Mouse (Mus musculus) intestine, postnatal 0 days (tissue): Measurements from ENCODE around the gene Cish. TPM values are rescaled to one million over a fixed set of nuclear protein-coding genes. Genes with fewer than 3 reads are reported as not detected.

ENCODE experiments used
- ATAC-seq: fragments of 200-750 bp; cut with Nextera tagmentation; 2 replicates; pipeline ENCODE4 v1.8.0; 2017; ENCODE audit warnings: mild to moderate bottlenecking, moderate TSS enrichment, moderate library complexity
- H3K27ac ChIP-seq: fragments of 300-500 bp; sonication (generic); 2 replicates; pipeline ENCODE4 v1.5.1; 2014; ENCODE audit warnings: mild to moderate bottlenecking, low read depth, low read length, moderate library complexity
- H3K27me3 ChIP-seq: fragments of 300-500 bp; sonication (generic); replicated peaks from 2 replicates; pipeline ENCODE4 v1.6.1; 2014; ENCODE audit warnings: low read length, mixed read lengths; ENCODE audit not compliant: control insufficient read depth, insufficient read depth
- H3K36me3 ChIP-seq: fragments of 300-500 bp; sonication (generic); 2 replicates; pipeline ENCODE4 v1.6.1; 2014; ENCODE audit warnings: mild to moderate bottlenecking, moderate library complexity; ENCODE audit not compliant: control insufficient read depth, insufficient read depth
- H3K4me1 ChIP-seq: fragments of 300-500 bp; sonication (generic); replicated peaks from 2 replicates; pipeline ENCODE4 v1.6.1; 2014; ENCODE audit warnings: antibody characterized with exemption, low read length, mixed read lengths; ENCODE audit not compliant: control insufficient read depth, insufficient read depth
- H3K4me2 ChIP-seq: fragments of 300-500 bp; sonication (generic); replicated peaks from 2 replicates; pipeline ENCODE4 v1.6.1; 2014; ENCODE audit warnings: low read depth, mild to moderate bottlenecking, moderate library complexity
- H3K4me3 ChIP-seq: fragments of 300-500 bp; sonication (generic); 2 replicates; pipeline ENCODE4 v1.5.1; 2014; ENCODE audit warnings: low read depth, low read length
- H3K9ac ChIP-seq: fragments of 300-500 bp; sonication (generic); 2 replicates; pipeline ENCODE4 v1.6.1; 2014; ENCODE audit warnings: mild to moderate bottlenecking, low read depth, low read length
- H3K9me3 ChIP-seq: fragments of 300-500 bp; sonication (generic); 2 replicates; pipeline ENCODE4 v1.6.1; 2016; ENCODE audit warnings: mixed run types; ENCODE audit not compliant: control insufficient read depth
- CTCF ChIP-seq: sonication (generic); IDR thresholded peaks from 2 replicates; pipeline ENCODE4 v1.5.1; 2016; ENCODE audit warnings: low read depth, mild to moderate bottlenecking, control low read depth, antibody characterized with exemption, moderate library complexity
- WGBS: fragments of 180-500 bp; shearing (Covaris S2); extraction: QIAGEN DNeasy Blood & Tissue Kit; methylation state at CpG from one replicate; pipeline ENCODE4 v1.1.7; 2014; 5-methylcytosine and 5-hydroxymethylcytosine counted together
- polyA plus RNA-seq: library from polyadenylated mRNA; unstranded; fragments of >200 nt; fragmentation: Nextera tagmentation; extraction: Ambion mirVana; gene quantifications from 2 replicates; pipeline ENCODE4 v1.2.1, GENCODE M21; 2015

Gene Cish
- polyA plus RNA-seq, 1 experiment from 2014 or later: 12.1 TPM

DNA sequence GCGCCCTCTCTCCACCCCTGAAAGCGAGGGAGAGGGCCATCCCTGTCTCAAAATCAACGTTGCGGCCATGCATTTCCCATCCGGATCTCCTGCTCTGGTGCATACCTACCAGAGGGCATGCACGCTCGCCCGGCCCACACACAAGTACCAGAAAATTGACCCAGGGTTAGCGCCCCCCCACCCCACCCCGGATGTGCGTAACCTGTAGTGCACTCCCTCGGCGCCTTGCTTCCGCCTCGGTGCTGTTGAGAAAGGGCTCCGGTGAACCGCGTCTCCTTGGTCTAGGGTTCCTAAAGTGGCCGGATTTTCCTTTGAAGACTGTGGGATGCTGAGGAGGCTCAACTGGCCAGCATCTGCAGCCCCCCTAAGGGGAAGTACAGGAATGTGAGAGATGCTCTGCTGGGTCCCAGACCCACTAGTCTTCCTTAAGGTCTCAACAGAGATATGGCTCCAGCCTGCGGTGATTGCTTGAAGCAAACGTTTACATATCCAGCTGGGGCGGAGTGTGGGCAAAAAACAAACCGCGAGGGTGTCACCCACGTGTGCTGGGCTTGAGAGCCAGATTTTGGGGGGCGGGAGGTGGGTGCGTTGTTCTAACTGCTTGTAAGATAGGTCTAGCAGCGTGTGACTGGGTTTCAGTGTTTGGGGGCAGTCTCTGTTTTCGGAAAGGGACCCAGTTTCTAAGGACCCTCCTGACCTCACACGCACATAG is 42.5 kb downstream of the Cish start, which contains the start of gene Hemk1:
Hemk1 (minus strand) TSS at position 179 of the 712 bp plus-strand sequence.
- Histone ChIP-seq H3K27ac (no peak within 1 kb of the TSS), H3K4me1 (peaks cover 3% of the 10 kb centered on the region; the same call in 1 of the 2 replicates), H3K9me3 (no peaks in the 10 kb centered on the region), H3K27me3 (no peaks in the 10 kb centered on the region; the same call in 1 of the 2 replicates), H3K9ac (peak within 1 kb of the TSS; percentile 55), H3K36me3 (0 out of 2 replicates have a peak, but pooled peaks cover 10% of the 10 kb centered on the region), H3K4me3 (peak within 1 kb of the TSS; percentile 50), H3K4me2 (peak within 1 kb of the TSS; percentile 81)
- peak; percentile 83 for ATAC-seq
- WGBS: 4% methylated on average over 30 of the region's 30 CpGs
- no peak; the same call in 1 of the 2 replicates for TF ChIP-seq CTCF

DNA sequence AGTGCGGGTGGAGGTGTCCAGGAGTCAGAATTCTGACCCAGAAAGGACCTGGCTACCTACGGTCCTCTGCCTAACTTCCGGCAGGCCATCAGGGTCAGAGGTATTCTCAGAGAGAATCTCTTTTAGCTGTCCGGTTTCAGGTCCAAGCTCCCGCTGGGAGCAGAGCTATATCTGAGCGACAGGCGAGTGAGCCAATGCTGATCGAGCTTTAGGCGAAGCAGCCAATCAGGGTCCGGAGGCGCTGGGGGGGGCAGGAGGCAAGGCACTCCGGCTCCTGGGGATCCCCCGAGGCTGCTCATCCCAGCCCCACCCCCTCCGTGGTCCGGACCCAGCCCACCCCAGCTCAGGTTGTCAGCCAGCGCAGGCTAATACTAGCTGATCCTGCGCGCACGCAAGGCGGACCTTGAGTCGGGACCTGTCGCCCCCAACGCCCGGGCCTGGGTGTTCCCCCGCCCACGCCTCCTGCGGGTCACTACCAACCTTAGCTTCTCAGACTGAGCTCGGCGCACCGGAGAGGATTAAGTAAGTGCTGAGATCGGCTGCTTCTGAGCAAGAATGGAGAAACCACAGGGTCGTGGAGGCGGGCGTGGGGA is 44.5 kb downstream of the Cish start, which contains the start of gene 6430571L13Rik:
6430571L13Rik (plus strand) TSS at position 336 of the 593 bp plus-strand sequence.
- peak; percentile 19; the same call in 1 of the 2 replicates for TF ChIP-seq CTCF
- ATAC-seq: peak; percentile 83
- Histone ChIP-seq H3K9ac (peak within 1 kb of the TSS; percentile 47), H3K36me3 (no peaks in the 10 kb centered on the region), H3K27me3 (peaks cover 3% of the 10 kb centered on the region; the same call in 1 of the 2 replicates), H3K4me2 (peak within 1 kb of the TSS; percentile 91), H3K27ac (no peak within 1 kb of the TSS), H3K4me1 (peaks cover 3% of the 10 kb centered on the region; the same call in 1 of the 2 replicates), H3K4me3 (peak within 1 kb of the TSS; percentile 53), H3K9me3 (no peaks in the 10 kb centered on the region)
- under 1% methylated on average over 34 of the region's 34 CpGs for WGBS

DNA sequence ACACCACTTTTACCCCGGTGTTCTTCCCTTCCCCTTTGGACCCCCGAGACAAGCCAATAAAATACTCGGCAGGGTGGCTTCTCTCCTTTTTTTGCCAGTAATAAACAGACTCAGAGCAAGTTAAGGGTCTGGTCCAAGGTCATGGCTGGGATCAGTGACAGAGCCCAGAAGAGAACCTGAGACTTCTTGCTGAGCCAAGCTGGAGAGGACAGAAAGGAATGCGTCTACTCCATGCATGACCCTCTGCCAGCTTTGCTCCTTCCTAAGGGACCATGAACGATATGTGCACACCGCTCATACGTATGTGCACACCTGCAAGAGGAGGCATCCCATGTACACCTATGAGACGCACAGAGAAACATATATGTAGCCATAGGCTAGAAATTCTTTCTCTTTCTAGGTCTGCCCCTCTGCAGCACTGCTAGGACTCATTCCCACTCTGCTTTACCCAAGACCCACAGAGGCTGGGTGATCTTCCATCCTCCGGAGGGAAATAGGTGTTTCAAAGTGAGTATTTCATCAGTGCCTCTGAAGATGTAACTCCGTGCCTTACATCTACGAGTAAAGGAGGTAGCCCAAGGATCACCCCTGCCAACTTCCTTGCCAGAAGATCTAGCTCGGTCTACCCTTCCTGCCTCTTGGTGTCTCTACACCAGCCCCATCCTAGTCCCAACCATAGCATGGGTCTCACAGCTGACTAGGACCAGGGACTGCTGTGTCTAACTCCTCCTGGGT is 45.3 kb downstream of the Cish start:
- Histone ChIP-seq H3K36me3 (no peaks in the 10 kb centered on the region), H3K9me3 (no peaks in the 10 kb centered on the region), H3K27ac (no peak overlapping the region), H3K27me3 (peaks cover 3% of the 10 kb centered on the region; the same call in 1 of the 2 replicates), H3K4me3 (peak overlapping the region; percentile 53), H3K4me2 (peak overlapping the region; percentile 91), H3K4me1 (peaks cover 3% of the 10 kb centered on the region; the same call in 1 of the 2 replicates), H3K9ac (peak overlapping the region; percentile 47)
- no peak for ATAC-seq
- WGBS: 49% methylated on average over 12 of the region's 12 CpGs
- TF ChIP-seq CTCF: no peak

DNA sequence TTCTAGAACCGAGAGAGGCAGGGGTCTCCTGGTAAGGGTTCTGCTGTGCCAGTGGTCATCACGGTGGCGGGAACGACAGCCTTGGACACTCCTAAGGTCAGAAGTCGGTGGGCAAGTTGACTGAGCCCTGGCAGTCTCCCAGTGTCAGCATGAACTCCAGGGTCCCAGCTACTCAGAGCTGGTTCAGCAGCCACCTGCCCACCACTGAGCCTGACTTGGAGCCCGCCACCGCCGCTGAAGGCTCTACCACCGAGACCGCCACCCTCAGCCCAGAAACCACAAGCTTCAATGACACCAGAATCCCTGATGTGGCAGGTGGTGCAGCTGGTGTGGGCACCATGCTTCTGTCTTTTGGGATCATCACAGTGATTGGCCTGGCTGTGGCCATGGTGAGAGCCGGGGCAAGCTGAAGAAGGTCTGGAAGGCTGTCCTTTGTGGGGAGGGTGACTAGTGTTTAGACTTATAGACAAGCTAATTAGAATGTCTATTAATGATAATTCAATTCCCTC is 46.4 kb downstream of the Cish start:
- no peak for TF ChIP-seq CTCF
- H3K27me3 ChIP-seq: peaks cover 3% of the 10 kb centered on the region; the same call in 1 of the 2 replicates
- H3K36me3 ChIP-seq: no peaks in the 10 kb centered on the region
- H3K4me2 ChIP-seq: no peak overlapping the region
- no peaks in the 10 kb centered on the region for H3K9me3 ChIP-seq
- H3K4me3 ChIP-seq: no peak overlapping the region
- H3K9ac ChIP-seq: no peak overlapping the region
- ATAC-seq: no peak
- no peak overlapping the region for H3K27ac ChIP-seq
- WGBS: 94% methylated on average over 11 of the region's 11 CpGs
- H3K4me1 ChIP-seq: peaks cover 3% of the 10 kb centered on the region; the same call in 1 of the 2 replicates

DNA sequence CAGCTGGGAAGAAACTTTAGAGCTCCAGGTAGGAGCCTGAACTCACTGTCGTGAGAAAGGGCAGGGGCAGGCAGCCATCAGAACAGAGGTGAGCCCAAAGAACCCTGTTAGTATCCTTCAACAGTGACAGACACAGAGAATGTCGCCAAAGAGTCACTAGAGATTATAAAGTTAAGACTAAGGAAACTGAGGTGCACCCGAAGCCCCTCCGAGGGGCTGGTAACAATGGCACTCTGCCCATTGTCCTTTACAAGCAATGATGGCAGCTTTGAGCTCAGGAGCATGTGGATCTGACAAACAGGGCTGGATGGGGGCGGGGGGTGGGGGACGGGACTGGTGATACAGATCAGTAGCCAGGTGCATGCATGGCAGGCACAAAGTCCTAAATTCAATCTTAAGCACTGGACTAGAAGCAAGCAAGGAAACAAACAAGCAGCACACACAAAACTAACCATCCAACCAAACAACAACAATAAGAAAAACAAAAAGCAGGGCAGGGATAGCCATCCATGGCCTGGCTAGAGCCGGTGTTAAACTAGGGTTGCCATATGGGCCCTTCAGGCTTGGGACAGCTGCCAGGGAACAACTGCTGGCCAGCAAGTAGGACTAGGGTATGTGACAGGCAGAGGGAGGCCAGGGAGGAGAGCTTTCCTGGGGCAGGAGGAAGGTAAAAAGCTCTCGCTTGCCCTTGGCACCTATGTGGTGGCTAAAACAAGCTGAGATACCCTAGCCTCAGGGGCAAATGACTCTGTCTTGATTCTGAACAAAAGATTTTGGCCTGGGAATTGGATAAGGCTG is 47.5 kb downstream of the Cish start:
- H3K27me3 ChIP-seq: peaks cover 3% of the 10 kb centered on the region; the same call in 1 of the 2 replicates
- H3K4me3 ChIP-seq: no peak overlapping the region
- no peak for ATAC-seq
- no peak for TF ChIP-seq CTCF
- H3K4me2 ChIP-seq: no peak overlapping the region
- H3K27ac ChIP-seq: no peak overlapping the region
- WGBS: 69% methylated on average over 8 of the region's 8 CpGs
- H3K4me1 ChIP-seq: peaks cover 3% of the 10 kb centered on the region; the same call in 1 of the 2 replicates
- no peak overlapping the region for H3K9ac ChIP-seq
- no peaks in the 10 kb centered on the region for H3K36me3 ChIP-seq
- no peaks in the 10 kb centered on the region for H3K9me3 ChIP-seq
